Mouse (Mus musculus): Measurements from ENCODE around the gene Dlx3. TPM values are rescaled to one million over a fixed set of nuclear protein-coding genes. Genes with fewer than 3 reads are reported as not detected.
A peak's percentile ranks its signal among the peaks of the same experiment; 100 is the strongest.

Gene Dlx3
- polyA plus RNA-seq, 1 experiment from 2014 or later, result 17.7 TPM

- Histone ChIP-seq H3K9me3 (no peaks in the 10 kb centered on the region), H3K27me3 (no peaks in the 10 kb centered on the region), H3K4me2 (no peak overlapping the region), H3K4me1 (peaks cover 29% of the 10 kb centered on the region), H3K36me3 (no peaks in the 10 kb centered on the region), H3K4me3 (no peak overlapping the region), H3K27ac (no peak overlapping the region), H3K9ac (no peak overlapping the region)
- WGBS, result 81% methylated on average over 10 of the region's 10 CpGs
- no peak for ATAC-seq (ENCODE audit: insufficient number of reproducible peaks, low FRiP score, low TSS enrichment, low read depth)
Observed at GRCm38 (mm10) chr11:95095596-95095995, 24.3 kb upstream of the Dlx3 start.

DNA sequence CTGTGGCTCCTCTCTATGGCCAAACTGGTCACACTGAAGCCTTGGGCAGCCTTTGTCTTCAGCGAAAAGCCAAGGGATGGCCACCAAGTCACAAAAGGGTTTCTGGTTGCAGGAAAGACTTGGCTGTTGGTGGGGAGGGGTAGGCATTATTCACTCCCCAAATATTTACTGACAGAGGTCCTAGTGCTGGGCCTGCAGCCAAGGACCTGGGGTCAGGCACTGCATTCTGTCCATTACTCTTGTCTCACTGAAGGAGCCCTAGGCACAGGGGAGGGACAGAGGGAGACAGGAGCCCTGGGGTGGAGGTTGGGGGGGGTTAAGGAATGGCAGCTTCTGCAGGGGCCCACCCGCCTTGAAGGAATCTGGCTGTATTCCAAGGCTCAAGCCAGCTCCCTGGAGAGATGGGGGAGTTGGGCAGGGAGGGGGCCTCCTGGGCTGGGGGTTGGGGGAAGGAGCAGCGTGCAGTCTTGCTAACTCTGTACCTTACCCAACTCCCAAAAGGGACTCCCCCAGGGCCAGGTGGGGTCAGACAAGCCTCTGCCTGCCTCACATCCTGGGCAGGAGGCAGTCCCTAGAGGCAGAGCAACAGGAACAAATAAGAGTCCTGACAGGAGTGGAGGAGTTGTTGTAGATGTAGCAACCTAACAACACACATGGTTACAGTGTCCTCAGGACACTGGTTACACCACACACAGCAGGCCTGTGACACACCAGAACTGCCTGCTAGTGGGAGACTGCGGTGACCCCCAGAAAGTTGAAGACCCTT is 23.1 kb upstream of the Dlx3 start:
- Histone ChIP-seq H3K4me3 (no peak overlapping the region), H3K4me1 (peaks cover 29% of the 10 kb centered on the region), H3K9me3 (no peaks in the 10 kb centered on the region), H3K9ac (no peak overlapping the region), H3K27ac (0 out of 2 replicates have a peak overlapping the region, but pooled peaks have one; percentile 38), H3K36me3 (no peaks in the 10 kb centered on the region), H3K27me3 (no peaks in the 10 kb centered on the region), H3K4me2 (no peak overlapping the region)
- no peak for ATAC-seq (ENCODE audit: insufficient number of reproducible peaks, low FRiP score, low TSS enrichment, low read depth)
- 51% methylated on average over 4 of the region's 4 CpGs for WGBS

GRCm38 (mm10) chr11:95097889-95098288 is 22.0 kb upstream of the Dlx3 start:
- H3K4me3 ChIP-seq, result no peak overlapping the region
- peak overlapping the region; percentile 58; the same call in 1 of the 2 replicates for H3K27ac ChIP-seq
- no peak overlapping the region for H3K9ac ChIP-seq
- H3K4me2 ChIP-seq, result no peak overlapping the region
- no peaks in the 10 kb centered on the region for H3K36me3 ChIP-seq
- peaks cover 29% of the 10 kb centered on the region for H3K4me1 ChIP-seq
- no peaks in the 10 kb centered on the region for H3K9me3 ChIP-seq
- ATAC-seq (ENCODE audit: insufficient number of reproducible peaks, low FRiP score, low TSS enrichment, low read depth), result no peak
- no peaks in the 10 kb centered on the region for H3K27me3 ChIP-seq
- WGBS, result 57% methylated on average over 6 of the region's 6 CpGs

DNA sequence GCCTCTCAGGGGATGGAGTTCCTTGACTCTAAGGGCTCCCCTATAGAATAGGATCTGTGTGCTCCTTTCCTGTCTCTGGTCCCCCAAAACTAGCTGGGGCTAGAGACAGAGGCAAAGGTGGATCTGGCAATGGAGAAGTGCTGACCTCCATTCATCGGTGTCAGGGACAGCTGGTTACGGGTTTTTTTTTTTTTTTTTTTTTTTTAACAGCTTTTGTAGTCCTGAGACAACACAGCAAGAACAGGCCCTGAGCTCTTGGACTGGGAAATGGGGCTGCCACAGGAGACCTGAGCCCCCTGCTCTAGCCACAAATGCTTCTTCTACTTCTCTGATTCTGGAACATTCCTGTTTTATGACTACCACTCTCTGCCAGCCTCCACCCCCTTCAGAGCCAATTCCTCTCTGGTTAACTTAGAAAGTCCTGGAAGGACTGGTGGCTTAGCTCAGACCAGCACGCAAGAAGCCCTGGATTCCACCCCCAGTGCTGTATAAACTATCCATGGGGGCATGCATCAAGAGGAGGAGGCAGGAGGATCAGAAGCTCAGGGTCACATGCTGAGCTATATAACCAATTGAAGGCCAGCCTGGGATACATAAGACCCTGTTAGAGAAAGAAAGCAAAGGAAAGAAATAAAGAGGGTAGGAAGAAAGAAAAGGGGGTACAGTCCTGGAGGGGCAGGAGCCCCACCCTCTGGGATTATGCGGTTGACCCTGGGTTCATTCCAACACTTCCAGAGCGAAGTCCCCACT is 21.4 kb upstream of the Dlx3 start:
- WGBS, result 73% methylated on average over 5 of the region's 5 CpGs
- H3K36me3 ChIP-seq, result no peaks in the 10 kb centered on the region
- no peaks in the 10 kb centered on the region for H3K27me3 ChIP-seq
- peak overlapping the region; percentile 58; the same call in 1 of the 2 replicates for H3K27ac ChIP-seq
- no peak; the same call in 1 of the 2 replicates for ATAC-seq (ENCODE audit: insufficient number of reproducible peaks, low FRiP score, low TSS enrichment, low read depth)
- no peaks in the 10 kb centered on the region for H3K9me3 ChIP-seq
- H3K9ac ChIP-seq, result no peak overlapping the region
- H3K4me2 ChIP-seq, result no peak overlapping the region
- no peak overlapping the region for H3K4me3 ChIP-seq
- peaks cover 29% of the 10 kb centered on the region for H3K4me1 ChIP-seq

GRCm38 (mm10) chr11:95100393-95100792 is 19.5 kb upstream of the Dlx3 start:
- Histone ChIP-seq H3K9me3 (no peaks in the 10 kb centered on the region), H3K9ac (no peak overlapping the region), H3K4me3 (no peak overlapping the region), H3K4me2 (no peak overlapping the region), H3K4me1 (peaks cover 32% of the 10 kb centered on the region), H3K36me3 (no peaks in the 10 kb centered on the region), H3K27ac (no peak overlapping the region), H3K27me3 (peaks cover under 1% of the 10 kb centered on the region; the same call in 1 of the 2 replicates)
- ATAC-seq (ENCODE audit: insufficient number of reproducible peaks, low FRiP score, low TSS enrichment, low read depth), result no peak
- 38% methylated on average over 3 of the region's 3 CpGs for WGBS

- Histone ChIP-seq H3K4me1 (peaks cover 33% of the 10 kb centered on the region), H3K9ac (no peak overlapping the region), H3K27ac (no peak overlapping the region), H3K4me3 (no peak overlapping the region), H3K4me2 (no peak overlapping the region), H3K36me3 (no peaks in the 10 kb centered on the region), H3K27me3 (peaks cover 8% of the 10 kb centered on the region; the same call in 1 of the 2 replicates), H3K9me3 (no peaks in the 10 kb centered on the region)
- WGBS, result 31% methylated on average over 16 of the region's 16 CpGs
- no peak for ATAC-seq (ENCODE audit: insufficient number of reproducible peaks, low FRiP score, low TSS enrichment, low read depth)
Observed at GRCm38 (mm10) chr11:95101071-95101788, 18.7 kb upstream of the Dlx3 start.

GRCm38 (mm10) chr11:95102161-95102904 is 17.6 kb upstream of the Dlx3 start:
- no peak overlapping the region for H3K27ac ChIP-seq
- no peak for ATAC-seq (ENCODE audit: insufficient number of reproducible peaks, low FRiP score, low TSS enrichment, low read depth)
- H3K9ac ChIP-seq, result no peak overlapping the region
- H3K4me3 ChIP-seq, result no peak overlapping the region
- H3K4me1 ChIP-seq, result peaks cover 28% of the 10 kb centered on the region
- no peak overlapping the region for H3K4me2 ChIP-seq
- H3K27me3 ChIP-seq, result peaks cover 13% of the 10 kb centered on the region; the same call in 1 of the 2 replicates
- no peaks in the 10 kb centered on the region for H3K36me3 ChIP-seq
- no peaks in the 10 kb centered on the region for H3K9me3 ChIP-seq
- 88% methylated on average over 19 of the region's 19 CpGs for WGBS

DNA sequence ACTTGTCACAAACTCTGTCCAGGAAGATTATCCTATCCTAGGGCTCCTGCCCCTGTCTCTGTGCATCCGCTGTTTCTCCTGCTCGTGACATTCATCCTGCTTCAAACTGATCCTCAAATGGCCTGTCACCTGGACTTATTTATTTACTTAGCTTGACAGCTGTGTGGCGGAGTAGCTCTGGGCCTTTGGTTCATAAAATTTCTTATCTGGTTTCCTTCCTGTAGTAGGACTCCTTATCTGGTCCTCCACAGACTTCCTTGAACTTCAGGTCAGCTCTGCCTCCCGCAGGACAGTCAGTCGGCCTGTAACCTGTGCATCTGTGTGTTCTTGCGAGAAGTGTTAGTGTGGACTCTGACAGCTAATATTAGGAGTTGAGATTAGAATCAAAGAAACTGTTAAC is 15.7 kb upstream of the Dlx3 start:
- Histone ChIP-seq H3K27ac (no peak overlapping the region), H3K27me3 (peaks cover 13% of the 10 kb centered on the region; the same call in 1 of the 2 replicates), H3K9me3 (no peaks in the 10 kb centered on the region), H3K4me3 (no peak overlapping the region), H3K4me2 (no peak overlapping the region), H3K36me3 (no peaks in the 10 kb centered on the region), H3K9ac (no peak overlapping the region), H3K4me1 (peaks cover 15% of the 10 kb centered on the region)
- no peak for ATAC-seq (ENCODE audit: insufficient number of reproducible peaks, low FRiP score, low TSS enrichment, low read depth)
- WGBS, result 62% methylated on average over 6 of the region's 6 CpGs

- 4% methylated on average over 25 of the region's 25 CpGs for WGBS
- peaks cover 15% of the 10 kb centered on the region for H3K4me1 ChIP-seq
- no peak overlapping the region for H3K27ac ChIP-seq
- peak overlapping the region; percentile 31 for H3K4me2 ChIP-seq
- peak overlapping the region; percentile 13; the same call in 1 of the 2 replicates for H3K4me3 ChIP-seq
- peaks cover 13% of the 10 kb centered on the region; the same call in 1 of the 2 replicates for H3K27me3 ChIP-seq
- H3K36me3 ChIP-seq, result no peaks in the 10 kb centered on the region
- no peaks in the 10 kb centered on the region for H3K9me3 ChIP-seq
- no peak for ATAC-seq (ENCODE audit: insufficient number of reproducible peaks, low FRiP score, low TSS enrichment, low read depth)
- H3K9ac ChIP-seq, result no peak overlapping the region
Observed at GRCm38 (mm10) chr11:95105274-95105874, 14.5 kb upstream of the Dlx3 start.

DNA sequence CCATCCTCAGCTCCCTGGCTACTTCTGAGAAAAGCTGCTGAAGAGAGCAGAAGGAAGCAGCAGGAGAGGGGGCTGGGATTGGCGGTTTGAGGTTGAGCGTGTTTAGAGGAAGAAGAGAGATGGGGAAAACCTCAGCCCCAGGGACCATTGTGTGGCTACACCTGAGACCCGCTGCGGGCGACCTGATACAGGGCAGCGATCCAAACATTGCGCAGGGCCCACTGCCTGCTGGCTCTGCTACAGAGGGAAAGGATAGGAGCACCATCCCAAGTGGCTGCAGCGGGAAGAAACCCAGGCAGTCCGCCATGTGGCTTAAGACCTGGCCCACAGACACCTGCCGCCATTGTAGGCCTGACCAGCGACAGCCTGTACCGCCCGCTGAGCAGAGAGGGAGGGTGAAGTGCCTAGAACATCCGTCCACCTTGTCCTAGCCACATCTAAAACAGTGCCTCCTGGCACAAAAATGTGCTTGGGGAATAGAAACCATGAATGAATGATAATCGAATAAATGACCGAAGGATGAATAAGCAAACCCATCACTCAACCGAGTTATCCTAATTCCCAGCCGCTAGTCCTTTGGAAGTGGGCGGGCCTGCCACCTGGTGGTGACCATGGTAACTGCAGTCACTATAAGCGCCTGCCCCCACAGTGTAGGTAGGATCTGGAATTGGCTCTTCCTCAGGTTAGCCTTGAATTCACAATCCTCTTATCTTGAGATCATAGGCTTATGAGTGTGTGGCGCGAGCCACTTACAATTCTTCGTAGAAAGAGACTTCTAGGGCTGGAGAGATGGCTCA is 13.3 kb upstream of the Dlx3 start:
- H3K9me3 ChIP-seq, result no peaks in the 10 kb centered on the region
- H3K4me1 ChIP-seq, result peaks cover 15% of the 10 kb centered on the region
- no peak overlapping the region for H3K4me2 ChIP-seq
- H3K4me3 ChIP-seq, result no peak overlapping the region
- H3K27ac ChIP-seq, result no peak overlapping the region
- H3K9ac ChIP-seq, result no peak overlapping the region
- peaks cover 13% of the 10 kb centered on the region; the same call in 1 of the 2 replicates for H3K27me3 ChIP-seq
- ATAC-seq (ENCODE audit: insufficient number of reproducible peaks, low FRiP score, low TSS enrichment, low read depth), result no peak; the same call in 1 of the 2 replicates
- H3K36me3 ChIP-seq, result no peaks in the 10 kb centered on the region
- WGBS, result 29% methylated on average over 23 of the region's 23 CpGs
